Mouse (Mus musculus): Measurements from ENCODE around the gene Phf3.
"Not testable (repeated sequence)": the region's sequence is repeated elsewhere in the genome, so short reads cannot be mapped to it uniquely, and the experiment has no call there.

Phf3 gene

DNA sequence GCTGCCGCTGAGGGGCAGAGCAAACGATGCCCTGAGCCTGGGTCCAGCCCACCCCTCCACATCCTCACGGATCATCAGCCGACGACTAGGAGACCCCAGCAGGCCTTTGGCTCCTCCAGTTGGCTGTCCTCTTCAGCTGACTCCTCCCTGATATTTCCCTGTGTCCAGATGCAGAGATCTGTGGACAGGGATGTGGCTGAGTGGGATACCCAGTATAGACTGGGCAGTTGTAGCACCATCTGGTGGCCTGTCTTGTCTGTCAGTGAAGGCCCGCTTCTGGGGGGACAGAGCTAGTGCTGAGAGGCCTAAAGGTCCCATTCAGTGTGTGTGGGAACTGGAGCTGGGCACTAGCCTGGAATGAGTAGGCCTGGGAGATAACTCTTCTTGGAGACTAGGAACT lies 101.9 kb downstream of the Phf3 start:
- no peak for DNase-seq (ENCODE audit: extremely low spot score)

DNA sequence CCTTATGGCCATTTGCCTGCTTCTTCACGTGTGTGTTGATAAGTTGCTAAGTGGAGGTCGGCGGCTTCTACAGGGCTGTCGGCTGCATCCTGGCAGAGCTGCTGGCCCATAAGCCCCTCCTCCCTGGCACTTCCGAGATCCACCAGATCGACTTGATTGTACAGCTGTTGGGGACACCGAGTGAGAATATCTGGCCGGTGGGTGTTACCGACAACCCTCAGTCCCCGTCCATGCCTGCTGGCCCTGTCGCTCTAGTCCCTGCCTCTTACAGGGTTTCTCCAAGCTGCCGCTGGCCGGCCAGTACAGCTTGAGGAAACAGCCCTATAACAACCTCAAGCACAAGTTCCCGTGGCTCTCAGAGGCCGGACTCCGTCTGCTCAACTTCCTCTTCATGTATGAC lies 103.1 kb downstream of the Phf3 start:
- not testable (repeated sequence) for DNase-seq (ENCODE audit: extremely low spot score)

DNA sequence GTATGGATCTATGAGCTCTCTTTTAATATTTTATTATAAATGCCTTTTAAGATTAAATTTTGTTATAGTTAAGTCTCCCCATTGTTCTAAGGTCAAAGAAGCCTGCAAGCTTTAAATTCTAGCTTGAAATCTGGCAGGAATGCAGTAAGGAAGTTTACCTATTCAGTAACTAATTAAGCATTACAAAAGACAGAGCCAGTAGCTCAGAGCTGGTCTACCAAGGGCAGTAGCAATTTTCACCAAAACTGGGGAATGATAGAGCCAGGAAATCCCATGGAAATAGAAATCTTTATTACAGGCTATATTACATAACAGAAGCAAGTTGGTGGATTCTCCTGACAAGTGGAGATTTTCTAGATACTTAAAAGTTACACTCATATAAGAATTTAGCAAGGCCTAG lies 116.9 kb downstream of the Phf3 start:
- DNase-seq (ENCODE audit: extremely low spot score): no peak

DNA sequence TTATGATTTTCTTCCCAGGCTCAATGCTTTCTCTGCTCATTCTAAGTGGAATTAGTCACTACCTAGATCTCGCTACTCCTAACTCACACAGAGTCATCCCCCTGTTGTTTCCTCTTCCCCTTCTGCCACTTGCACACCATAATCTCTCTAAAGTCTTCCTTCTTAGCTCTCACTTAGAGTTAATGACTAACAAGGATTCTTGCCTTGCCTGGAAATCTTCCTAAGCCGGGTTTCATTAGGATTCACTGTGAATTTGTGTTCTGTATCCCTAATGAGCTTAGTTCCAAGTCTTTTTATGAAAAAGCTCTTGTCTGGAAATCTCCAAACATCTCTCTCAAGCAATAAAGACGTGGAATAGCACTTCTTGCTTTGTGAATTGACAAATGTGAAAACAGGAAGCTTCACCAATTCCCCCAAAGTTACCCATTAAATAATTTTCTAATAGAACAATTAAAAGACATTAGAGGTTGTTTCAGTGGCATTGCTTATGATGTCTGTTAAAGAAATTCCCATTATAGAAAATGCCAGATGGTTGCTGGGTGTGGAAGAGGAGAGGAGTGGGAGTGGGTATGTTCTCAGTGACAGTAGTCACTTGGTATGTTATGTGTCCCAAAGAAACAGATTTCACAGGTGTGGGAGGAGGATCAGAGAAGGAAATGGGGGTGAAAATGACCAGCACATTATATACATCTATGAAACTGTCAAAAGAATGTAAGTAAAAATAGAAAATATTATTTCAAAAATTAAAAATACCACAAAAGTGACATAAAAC lies 118.1 kb downstream of the Phf3 start:
- no peak for DNase-seq (ENCODE audit: extremely low spot score)

All from embryo, embryonic 9.5 days (tissue).